Mouse (Mus musculus) embryonic fibroblast, embryonic 13.5 days (primary cell): Measurements from ENCODE around the gene Cops7a.

ENCODE experiments used
- CTCF ChIP-seq: IDR thresholded peaks from 2 replicates; pipeline ENCODE4 v1.5.1; 2011; ENCODE audit warnings: mild to moderate bottlenecking, control low read depth, low read length, moderate library complexity, borderline replicate concordance; ENCODE audit not compliant: insufficient read depth
- POLR2A ChIP-seq: IDR thresholded peaks from 2 replicates; pipeline ENCODE4 v1.6.1; 2011; ENCODE audit warnings: low read depth, mild to moderate bottlenecking, control low read depth, low read length, moderate library complexity

GRCm38 (mm10) chr6:124996551-124997501 lies 31.5 kb upstream of the Cops7a start, which contains the start of gene Pianp:
- no peak for TF ChIP-seq POLR2A
- TF ChIP-seq CTCF = no peak
